Mouse (Mus musculus): ENCODE data around the gene Gm21149. TPM values are rescaled to one million over a fixed set of nuclear protein-coding genes. Genes with fewer than 3 reads are reported as not detected.
"Not testable (repeated sequence)": the region's sequence is repeated elsewhere in the genome, so short reads cannot be mapped to it uniquely, and the experiment has no call there.

Gm21149 gene
- not detected for polyA plus RNA-seq (2012; fragmentation: generic; extraction: Trizol)

DNA sequence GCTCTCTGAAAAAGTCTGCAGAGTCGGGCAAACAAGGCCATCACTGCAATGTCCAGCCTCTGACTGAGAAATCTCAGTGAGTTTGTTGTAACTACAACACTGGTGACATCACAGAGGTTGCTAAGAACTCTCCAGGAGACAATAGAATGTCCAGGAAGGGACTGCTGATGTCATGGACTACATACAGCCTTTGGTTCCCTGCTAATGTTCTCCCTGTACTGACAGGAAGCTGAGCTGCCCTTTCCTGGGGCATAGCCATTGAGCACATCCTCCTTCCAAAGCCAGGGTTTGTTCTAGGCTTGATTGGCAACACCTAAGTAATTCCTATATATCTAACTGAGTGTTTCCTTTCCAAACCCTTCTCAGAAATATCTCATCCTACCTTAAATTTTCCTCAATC, at the start of gene Gm21149:
TSS of gene Gm21149 (minus strand) at position 101 of the 400 bp plus-strand sequence.
- not testable (repeated sequence) for H3K4me3 ChIP-seq; H3ac ChIP-seq (ENCODE audit: control insufficient read depth, insufficient read length); H3K36me3 ChIP-seq (ENCODE audit: control insufficient read depth, insufficient read depth); H3K27me3 ChIP-seq (ENCODE audit: control insufficient read depth, insufficient read depth, insufficient read length); H3K79me2 ChIP-seq (ENCODE audit: control insufficient read depth, insufficient read depth); H3K4me2 ChIP-seq (ENCODE audit: low read depth)

DNA sequence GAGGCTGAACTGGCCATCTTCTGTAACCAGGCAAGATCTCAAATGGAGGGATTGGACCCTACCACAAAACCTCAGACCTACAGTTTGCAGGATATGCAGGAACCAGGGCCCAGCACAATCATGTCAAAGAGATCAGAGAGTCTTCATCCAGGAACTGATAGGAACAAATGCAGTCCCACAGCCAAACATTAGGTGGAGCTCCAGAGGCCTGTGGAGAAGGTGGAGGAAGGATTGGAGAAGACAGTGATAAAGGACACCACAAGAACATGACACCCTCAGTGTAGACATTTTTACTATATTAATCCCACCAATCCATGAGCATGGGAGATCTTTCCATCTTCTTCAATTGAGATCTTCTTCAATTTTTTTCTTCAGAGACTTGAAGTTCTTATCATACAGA, 46.1 kb upstream of the Gm21149 start:
- not testable (repeated sequence) for H3ac ChIP-seq (ENCODE audit: control insufficient read depth, insufficient read length); H3K27me3 ChIP-seq (ENCODE audit: control insufficient read depth, insufficient read depth, insufficient read length); H3K4me2 ChIP-seq (ENCODE audit: low read depth); H3K4me3 ChIP-seq; H3K36me3 ChIP-seq (ENCODE audit: control insufficient read depth, insufficient read depth); H3K79me2 ChIP-seq (ENCODE audit: control insufficient read depth, insufficient read depth)

DNA sequence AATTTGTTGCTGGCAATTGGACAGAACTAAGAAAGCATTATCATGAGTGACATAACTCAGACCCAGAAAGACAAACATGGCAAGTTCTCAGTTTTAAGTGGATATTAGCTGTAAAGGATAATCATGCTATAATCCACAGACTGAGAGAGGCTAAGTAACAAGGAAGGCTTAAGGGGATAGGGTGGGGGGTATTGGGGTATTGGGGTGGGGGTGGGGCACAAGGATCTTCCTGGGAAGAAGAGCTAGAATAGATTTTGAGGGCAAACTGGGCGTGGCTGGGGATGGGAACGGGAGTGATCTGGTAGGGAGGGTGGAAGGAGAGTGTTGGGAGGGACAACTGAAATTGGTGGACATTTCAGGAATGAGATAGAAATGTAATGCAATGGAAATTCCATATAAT, 45.7 kb upstream of the Gm21149 start:
- H3K27me3 ChIP-seq (ENCODE audit: control insufficient read depth, insufficient read depth, insufficient read length); H3K79me2 ChIP-seq (ENCODE audit: control insufficient read depth, insufficient read depth); H3ac ChIP-seq (ENCODE audit: control insufficient read depth, insufficient read length); H3K4me3 ChIP-seq; H3K4me2 ChIP-seq (ENCODE audit: low read depth); H3K36me3 ChIP-seq (ENCODE audit: control insufficient read depth, insufficient read depth): not testable (repeated sequence)

DNA sequence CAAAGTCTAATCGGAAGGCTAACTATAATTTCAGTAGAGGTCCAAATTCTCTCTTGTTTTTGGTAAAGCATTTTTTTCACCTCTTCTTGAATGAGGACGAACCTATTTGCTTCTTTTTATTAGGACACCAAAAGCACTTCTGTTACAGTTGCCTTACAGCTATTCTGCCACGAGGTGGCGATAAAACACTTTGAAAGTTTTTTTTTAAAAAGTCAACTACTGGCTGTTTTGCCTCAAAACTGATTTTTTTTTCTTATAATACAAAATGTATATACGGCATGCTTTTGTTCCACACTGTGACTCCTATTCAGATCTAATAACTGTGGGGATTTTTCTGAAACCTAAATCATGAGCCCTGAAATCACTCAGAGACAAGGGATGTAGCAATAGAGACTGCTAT, 44.1 kb upstream of the Gm21149 start:
- not testable (repeated sequence) for H3ac ChIP-seq (ENCODE audit: control insufficient read depth, insufficient read length); H3K79me2 ChIP-seq (ENCODE audit: control insufficient read depth, insufficient read depth); H3K36me3 ChIP-seq (ENCODE audit: control insufficient read depth, insufficient read depth); H3K27me3 ChIP-seq (ENCODE audit: control insufficient read depth, insufficient read depth, insufficient read length); H3K4me3 ChIP-seq; H3K4me2 ChIP-seq (ENCODE audit: low read depth)

DNA sequence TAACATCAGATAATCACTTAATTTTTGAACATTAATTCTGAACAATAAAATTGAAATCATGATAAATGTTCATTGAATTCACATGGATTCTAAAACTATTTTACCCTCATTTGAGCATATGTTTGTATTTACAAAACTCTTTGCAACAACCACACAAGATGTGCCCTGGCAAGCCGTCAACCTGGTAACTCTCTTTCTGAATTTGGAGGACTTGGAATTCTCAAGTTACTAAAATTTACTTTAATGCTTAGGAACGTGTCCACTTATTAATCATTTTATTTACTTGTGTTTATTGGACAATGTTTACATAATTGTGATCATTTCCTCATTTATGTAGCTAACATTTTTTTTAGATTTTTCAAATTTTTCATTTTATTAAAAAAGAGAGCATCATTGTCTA, 40.8 kb upstream of the Gm21149 start:
- not testable (repeated sequence) for H3K79me2 ChIP-seq (ENCODE audit: control insufficient read depth, insufficient read depth); H3ac ChIP-seq (ENCODE audit: control insufficient read depth, insufficient read length); H3K27me3 ChIP-seq (ENCODE audit: control insufficient read depth, insufficient read depth, insufficient read length); H3K36me3 ChIP-seq (ENCODE audit: control insufficient read depth, insufficient read depth); H3K4me2 ChIP-seq (ENCODE audit: low read depth); H3K4me3 ChIP-seq

DNA sequence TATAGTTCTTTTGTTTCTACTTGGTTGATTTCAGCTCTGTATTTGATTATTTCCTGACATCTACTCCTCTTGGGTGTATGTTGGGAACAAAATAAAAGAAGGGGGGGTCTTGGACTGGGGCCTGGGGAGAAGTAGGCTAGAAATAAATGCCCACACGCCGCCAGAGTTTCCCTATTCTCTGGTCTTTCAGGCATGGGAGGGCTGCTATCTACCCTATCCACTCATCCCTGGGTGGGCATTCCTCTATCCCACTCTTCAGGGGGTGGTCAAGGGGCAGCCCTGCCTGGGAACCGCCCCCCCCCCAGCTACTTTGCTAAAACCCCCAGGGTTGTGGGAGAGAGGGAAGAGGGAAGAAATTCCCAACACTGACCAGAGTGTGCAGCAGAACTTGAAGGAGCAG, 35.9 kb upstream of the Gm21149 start:
- H3K4me2 ChIP-seq (ENCODE audit: low read depth); H3K27me3 ChIP-seq (ENCODE audit: control insufficient read depth, insufficient read depth, insufficient read length): not testable (repeated sequence)

DNA sequence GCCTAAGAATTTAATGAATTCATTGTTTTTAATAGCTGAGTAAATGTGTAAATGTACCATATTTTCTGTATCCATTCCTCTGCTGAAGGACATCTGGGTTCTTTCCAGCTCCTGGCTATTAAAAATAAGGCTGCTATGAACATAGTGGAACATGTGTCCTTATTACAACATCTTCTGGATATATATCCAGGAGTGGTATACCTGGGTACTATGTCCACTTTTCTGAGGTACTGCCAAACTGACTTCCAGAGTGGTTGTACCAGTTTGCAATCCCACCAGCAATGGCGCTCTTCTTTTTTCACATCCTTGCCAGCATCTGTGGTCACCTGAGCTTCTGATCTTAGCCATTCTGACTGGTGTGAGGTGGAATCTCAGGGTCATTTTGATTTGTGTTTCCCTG, 33.6 kb upstream of the Gm21149 start:
- H3K4me3 ChIP-seq = not testable (repeated sequence)

More for the DNA sequence above, 35.9 kb upstream of the Gm21149 start:
- H3K79me2 ChIP-seq (ENCODE audit: control insufficient read depth, insufficient read depth); H3K4me3 ChIP-seq; H3K36me3 ChIP-seq (ENCODE audit: control insufficient read depth, insufficient read depth); H3ac ChIP-seq (ENCODE audit: control insufficient read depth, insufficient read length): not testable (repeated sequence)

DNA sequence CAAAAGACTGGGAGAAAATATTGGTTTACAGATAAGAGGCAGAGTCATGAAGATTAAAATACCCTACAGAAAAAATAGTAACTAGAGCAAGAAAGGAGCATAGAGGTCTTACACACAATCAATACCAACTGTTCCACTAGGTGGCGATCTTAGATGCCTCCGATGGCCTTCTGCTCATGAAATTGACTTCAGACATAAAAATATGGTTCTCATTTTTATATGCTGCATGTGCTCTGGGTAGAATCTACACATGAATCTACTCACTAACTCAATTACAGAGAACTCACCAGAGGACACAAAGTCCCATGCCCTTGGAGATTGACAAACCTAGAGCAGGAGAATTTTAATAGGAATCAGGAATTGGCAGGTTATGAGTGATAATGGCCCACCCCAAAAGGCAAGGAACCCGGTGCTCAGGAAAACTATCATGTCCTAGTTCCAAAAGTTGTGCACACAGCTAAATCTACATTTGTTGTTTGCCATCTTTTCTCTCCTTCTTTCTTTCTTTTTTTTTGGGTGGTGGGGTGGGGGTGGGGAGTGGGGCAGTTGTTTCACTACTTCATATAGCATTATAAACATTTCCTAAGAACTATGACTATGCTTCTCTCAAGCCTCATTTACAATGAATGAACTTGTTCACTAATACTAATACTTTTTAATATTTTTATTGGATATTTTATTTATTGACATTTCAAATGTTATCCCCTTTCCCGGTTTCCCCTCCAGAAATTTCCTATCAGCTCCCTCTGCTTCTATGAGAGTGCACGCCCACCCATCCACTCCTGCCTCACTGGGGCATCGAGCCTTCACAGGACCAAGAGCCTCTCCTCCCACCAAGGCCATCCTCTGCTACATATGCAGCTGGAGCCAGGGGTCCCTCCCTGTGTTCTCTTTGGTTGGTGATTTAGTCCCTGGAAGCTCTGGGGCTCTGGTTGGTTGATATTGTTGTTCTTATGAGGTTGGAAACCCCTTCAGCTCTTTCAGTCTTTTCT, 32.4 kb upstream of the Gm21149 start:
- not testable (repeated sequence) for H3K27me3 ChIP-seq (ENCODE audit: control insufficient read depth, insufficient read depth, insufficient read length); H3ac ChIP-seq (ENCODE audit: control insufficient read depth, insufficient read length); H3K4me3 ChIP-seq; H3K79me2 ChIP-seq (ENCODE audit: control insufficient read depth, insufficient read depth); H3K36me3 ChIP-seq (ENCODE audit: control insufficient read depth, insufficient read depth); H3K4me2 ChIP-seq (ENCODE audit: low read depth)

More for the DNA sequence above, 33.6 kb upstream of the Gm21149 start:
- not testable (repeated sequence) for H3K79me2 ChIP-seq (ENCODE audit: control insufficient read depth, insufficient read depth); H3K36me3 ChIP-seq (ENCODE audit: control insufficient read depth, insufficient read depth); H3K4me2 ChIP-seq (ENCODE audit: low read depth); H3K27me3 ChIP-seq (ENCODE audit: control insufficient read depth, insufficient read depth, insufficient read length); H3ac ChIP-seq (ENCODE audit: control insufficient read depth, insufficient read length)

DNA sequence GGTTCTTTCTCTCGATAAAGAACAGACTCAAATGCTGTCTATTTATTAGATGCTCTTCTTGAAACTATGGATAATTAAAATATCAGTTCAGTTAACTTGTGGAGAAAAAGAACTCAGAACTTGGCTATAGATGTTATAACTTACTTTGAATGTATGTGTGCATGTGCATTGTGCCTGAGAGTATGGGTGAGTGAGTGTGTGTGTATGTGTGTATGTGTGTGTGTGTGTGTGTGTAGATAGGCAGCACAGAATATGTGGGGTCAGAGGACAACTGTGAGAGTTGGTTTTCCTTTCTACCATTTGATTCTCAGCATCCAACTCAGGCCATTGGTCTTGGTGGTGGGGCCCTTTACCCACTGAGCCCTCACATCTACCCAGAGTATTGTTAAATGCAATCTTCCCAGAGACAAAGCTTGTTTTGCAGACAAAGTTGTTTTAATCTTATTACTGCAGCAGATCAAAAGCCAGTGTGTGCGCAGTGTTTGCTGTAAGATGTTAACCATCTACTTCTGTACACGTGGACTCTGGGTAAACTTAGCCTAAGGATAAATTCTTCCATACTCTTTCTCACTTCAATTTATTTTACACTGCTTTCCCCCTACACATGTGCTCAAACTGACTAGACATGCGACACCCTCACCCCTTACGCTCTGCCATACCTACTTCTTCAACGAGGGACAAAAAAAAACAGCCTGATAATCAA, 31.6 kb upstream of the Gm21149 start:
- not testable (repeated sequence) for H3ac ChIP-seq (ENCODE audit: control insufficient read depth, insufficient read length); H3K4me2 ChIP-seq (ENCODE audit: low read depth); H3K27me3 ChIP-seq (ENCODE audit: control insufficient read depth, insufficient read depth, insufficient read length); H3K79me2 ChIP-seq (ENCODE audit: control insufficient read depth, insufficient read depth); H3K4me3 ChIP-seq; H3K36me3 ChIP-seq (ENCODE audit: control insufficient read depth, insufficient read depth)

Data from myocyte (in vitro differentiated cells).